Mouse (Mus musculus): ENCODE data around the gene Hilpda.

Gene Hilpda

GRCm38 (mm10) chr6:29272312-29273072, at the start of gene Hilpda:
Gene Hilpda, plus strand, starts transcription at chr6:29272488.
- peak; percentile 95 for DNase-seq

DNA sequence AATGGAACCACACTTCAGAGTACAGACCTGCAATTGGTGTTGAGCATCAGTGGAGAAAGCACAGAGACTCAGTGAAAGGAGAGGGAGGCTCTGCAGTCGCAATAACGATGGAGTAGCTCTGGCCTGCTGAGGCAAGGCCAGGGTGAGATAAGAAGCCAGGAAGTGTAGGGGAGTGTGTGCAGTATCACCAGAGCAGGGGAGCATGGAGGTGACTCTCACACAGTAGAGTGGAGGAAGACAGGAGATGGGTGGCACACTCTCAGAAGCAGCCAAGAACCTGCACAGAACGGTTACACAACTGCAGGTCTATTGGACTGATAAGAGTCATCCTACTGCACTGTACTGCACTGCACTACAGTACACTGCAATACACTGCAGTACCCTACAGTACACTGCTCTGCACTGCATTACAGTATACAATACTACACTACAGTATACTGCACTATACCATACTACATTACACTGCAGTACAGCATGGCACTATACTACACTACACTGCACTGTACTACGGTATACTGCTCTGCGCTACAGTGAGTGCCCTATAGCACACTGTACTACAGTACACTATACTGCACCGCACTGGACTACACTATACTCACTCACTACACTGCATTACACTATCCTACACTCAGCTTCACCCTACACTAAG, 42.9 kb upstream of the Hilpda start:
- DNase-seq: no peak

GRCm38 (mm10) chr6:29230386-29230785, 41.9 kb upstream of the Hilpda start:
- DNase-seq: no peak

- no peak for DNase-seq
Measured at GRCm38 (mm10) chr6:29231799-29232198, 40.5 kb upstream of the Hilpda start.

- DNase-seq: no peak
Measured at GRCm38 (mm10) chr6:29232321-29232720, 40.0 kb upstream of the Hilpda start.

GRCm38 (mm10) chr6:29233710-29234109, 38.6 kb upstream of the Hilpda start:
- DNase-seq: no peak

- peak; percentile 25 for DNase-seq
Measured at GRCm38 (mm10) chr6:29234272-29234671, 38.0 kb upstream of the Hilpda start.

DNA sequence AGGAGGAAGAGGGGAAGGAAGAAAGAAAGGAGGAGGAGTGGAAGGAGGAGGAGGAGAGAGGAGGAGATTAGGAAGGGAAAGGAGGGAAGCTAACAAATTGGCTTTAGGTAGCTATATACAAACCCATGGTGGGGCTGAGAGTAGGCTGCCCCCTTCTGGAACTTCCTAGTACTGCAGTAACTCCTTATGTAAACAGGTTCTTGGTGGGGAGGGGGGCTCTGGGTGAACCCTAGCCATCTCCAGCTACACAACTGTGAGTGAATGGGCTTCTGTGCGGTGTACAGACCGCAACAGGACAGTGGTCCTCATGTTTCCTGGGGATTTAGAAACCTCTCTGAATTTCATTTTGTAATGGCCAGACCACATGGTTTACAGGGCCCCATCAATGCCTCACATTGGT, 31.5 kb upstream of the Hilpda start:
- peak; percentile 25 for DNase-seq

- DNase-seq: no peak
Measured at GRCm38 (mm10) chr6:29241697-29242096, 30.6 kb upstream of the Hilpda start.

- DNase-seq: no peak
Measured at GRCm38 (mm10) chr6:29242265-29242664, 30.0 kb upstream of the Hilpda start.

- DNase-seq: peak; percentile 13
Measured at GRCm38 (mm10) chr6:29245272-29246120, 26.8 kb upstream of the Hilpda start.

GRCm38 (mm10) chr6:29246183-29246582, 26.1 kb upstream of the Hilpda start:
- no peak for DNase-seq

GRCm38 (mm10) chr6:29246585-29246984, 25.7 kb upstream of the Hilpda start:
- no peak for DNase-seq

GRCm38 (mm10) chr6:29247072-29247471, 25.2 kb upstream of the Hilpda start:
- no peak for DNase-seq

DNA sequence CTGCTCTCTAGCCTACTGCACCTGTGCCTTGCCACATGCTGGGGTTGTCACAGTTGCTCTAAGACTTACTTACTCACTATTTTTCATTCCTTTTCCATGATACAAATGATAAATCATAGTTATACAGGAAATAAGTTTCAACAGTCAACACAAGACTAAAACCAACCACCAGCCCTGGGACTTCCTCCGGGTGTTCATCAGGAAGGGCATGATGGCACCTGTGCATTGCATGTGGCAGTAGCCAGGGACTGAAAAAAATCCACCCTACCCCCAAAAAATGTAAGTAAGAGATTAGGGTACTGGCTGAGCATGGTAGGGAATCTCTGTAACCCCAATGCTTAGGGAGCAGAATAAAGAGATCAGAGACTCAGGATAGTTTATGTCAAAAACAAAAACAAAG, 12.9 kb upstream of the Hilpda start:
- no peak for DNase-seq

DNA sequence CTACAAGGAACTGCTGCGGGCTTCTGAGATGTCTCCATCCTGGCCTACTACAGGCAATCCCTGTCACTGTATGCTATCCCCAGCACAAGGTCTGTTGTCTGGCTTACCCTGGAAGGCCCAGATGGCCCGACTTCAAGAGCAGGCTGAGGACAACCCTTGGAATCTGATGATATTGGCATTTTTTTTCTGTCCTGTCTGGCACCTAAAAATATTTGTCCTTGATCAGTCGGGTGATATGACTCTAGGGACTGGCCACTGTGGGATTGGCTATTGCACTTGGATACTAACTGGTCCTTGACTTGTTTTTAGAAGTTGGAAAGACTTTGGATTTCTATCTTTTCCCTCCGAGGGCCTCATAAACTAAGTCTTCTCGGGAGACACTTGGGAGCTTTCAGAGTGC, 10.5 kb upstream of the Hilpda start:
- no peak for DNase-seq

DNA sequence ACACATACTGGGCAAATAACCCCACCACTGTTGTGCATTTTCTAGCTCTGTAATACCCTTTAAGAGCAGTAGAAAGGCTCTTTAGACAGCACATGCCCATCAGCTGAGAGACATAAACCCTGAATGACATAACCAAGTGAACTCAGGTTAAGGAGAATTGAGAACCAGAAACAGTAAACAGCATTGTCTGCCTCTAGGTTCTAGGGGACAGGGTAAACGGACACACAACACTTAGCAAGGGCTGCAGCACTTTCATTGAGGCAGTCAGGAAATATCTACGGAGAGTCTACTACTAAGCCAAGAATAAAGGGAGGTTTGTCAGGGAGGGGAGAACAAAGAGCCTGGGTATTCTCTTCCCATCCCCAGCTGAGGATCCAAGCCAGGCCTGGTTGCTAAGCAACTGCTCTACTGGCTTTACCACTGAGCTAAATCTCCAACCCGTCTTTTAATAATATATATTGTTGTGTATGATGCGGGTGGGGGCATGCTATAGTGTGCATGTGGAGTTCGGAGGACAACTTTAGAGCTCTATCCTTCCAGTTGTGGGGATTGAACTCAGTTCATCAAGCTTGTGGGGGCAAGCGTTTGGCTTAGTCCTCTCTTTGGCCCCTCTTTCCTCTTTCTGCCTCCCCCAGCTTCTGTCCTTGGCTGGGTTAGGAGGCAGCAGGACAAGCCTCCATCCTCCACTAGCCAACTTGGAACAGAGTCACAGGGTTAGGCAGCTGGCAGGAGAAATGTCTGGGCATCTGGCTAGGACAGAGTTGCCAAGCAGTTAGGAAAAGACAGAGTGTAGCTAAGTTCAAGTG, 8.4 kb upstream of the Hilpda start:
- no peak for DNase-seq

GRCm38 (mm10) chr6:29264456-29264781, 7.9 kb upstream of the Hilpda start:
- no peak for DNase-seq

DNA sequence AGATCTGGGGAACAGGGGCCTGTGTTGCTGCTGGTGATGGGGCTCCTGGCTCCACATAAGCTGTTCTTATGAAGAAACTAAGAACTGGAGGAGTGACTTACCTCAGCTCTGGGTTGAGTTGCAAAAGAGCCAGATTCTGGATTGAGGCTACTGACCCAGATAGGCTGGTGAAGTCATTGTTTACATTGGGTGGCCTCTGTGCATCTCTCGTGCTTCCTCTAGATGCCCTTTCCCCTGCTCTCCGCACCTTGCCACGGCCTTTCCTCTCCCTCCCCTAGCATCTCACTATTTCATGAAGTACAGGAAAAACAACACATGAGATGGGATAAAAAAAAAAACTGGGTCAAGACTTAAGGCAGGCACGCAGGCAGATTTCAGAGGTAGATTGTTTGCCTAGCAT, 5.4 kb upstream of the Hilpda start:
- peak; percentile 20 for DNase-seq

- DNase-seq: no peak
Measured at GRCm38 (mm10) chr6:29269006-29269668, 3.2 kb upstream of the Hilpda start.

DNA sequence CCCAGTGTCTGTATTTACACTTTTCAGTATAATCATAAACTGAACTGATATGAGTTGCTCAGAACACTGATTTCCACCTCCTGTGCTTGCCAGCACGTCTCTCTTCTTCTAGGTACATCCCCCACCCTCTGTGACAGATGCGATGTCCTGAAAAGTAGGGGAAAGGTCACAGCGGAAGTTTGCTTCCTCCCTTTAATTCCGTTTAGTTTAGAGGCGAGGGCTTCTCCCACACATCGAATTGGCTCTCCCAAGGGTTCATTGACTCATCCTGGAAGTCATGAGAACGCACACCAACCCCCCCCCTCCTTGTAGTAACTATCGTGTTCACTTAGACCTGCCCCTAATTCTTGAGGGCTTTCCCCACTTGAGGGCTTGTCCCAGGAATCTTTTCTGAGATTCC, 1.3 kb upstream of the Hilpda start:
- DNase-seq: no peak

- DNase-seq: no peak
Measured at GRCm38 (mm10) chr6:29276746-29277145, 4.5 kb downstream of the Hilpda start.
